8 mouse cellular contexts compared by ENCODE assay signal in the genomic region with DNA sequence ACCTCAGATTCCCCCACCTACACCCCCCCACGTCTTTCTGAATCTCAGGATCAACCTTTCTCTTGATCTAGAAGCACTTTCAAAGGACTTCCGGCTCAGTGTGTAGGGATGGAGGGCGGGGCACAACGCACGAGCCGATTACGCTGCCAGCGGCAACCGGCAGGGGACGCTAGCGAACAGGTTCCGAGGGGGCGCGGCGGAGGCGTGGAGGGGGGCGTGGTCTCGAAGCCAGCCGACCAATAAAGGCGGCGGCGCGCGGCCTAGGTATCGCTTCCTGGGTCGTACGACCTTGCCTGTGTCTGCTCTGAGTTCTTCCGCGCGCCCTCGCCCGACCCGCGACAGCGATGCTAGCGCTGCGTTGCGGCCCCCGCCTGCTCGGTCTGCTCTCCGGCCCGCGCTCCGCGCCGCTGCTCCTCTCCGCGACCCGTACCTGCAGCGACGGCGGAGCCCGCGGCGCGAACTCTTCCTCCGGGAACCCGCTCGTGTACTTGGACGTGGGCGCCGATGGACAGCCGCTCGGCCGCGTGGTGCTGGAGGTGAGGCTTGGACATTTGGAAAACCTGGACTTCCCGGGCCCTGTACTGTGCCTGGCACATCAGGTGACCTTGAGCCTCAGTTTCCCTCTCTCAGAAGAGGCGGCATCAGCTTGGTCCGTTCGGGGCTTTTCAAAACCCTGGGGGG. TPM values are rescaled to one million over a fixed set of nuclear protein-coding genes. Genes with fewer than 3 reads are reported as not detected.
DNase-seq lines count a peak whose midpoint lies in the region; ATAC-seq and TF ChIP-seq lines count a peak whose summit lies in the region.

A gene (plus strand): TSS at position 267 of the 681 bp plus-strand sequence.

- peak; percentile 53 for DNase-seq in Patski (ENCODE audit: low read depth, low spot score)
- DNase-seq in cerebellum, postnatal 14 days, result peak; percentile 98 to 99
- DNase-seq in frontal cortex, postnatal 25 days (ENCODE audit: low spot score in 2 of 2), result peak; percentile 92 to 95
- peak; percentile 98 for DNase-seq in hindbrain, embryonic 14.5 days (ENCODE audit: low spot score)
- peak; percentile 93 to 96 for DNase-seq in layer of hippocampus, postnatal 36 days
- DNase-seq in lung, postnatal 36 days, result peak; percentile 97
- peak; percentile 96 for DNase-seq in retina, postnatal 1 day
- peak; percentile 92 to 96 for DNase-seq in urinary bladder, adult 18-20 months (ENCODE audit: low spot score in 2 of 2)

- peaks cover 7% of the 10 kb centered on the region for H3K27me3 ChIP-seq in Patski
- H3K27me3 ChIP-seq in hindbrain, embryonic 14.5 days (ENCODE audit: control insufficient read depth, insufficient read depth, low read length), result no peaks in the 10 kb centered on the region

- peak within 1 kb of the TSS; percentile 62 for H3K27ac ChIP-seq in hindbrain, embryonic 14.5 days

- under 1% methylated on average over 70 of the region's 70 CpGs for WGBS in hindbrain, embryonic 14.5 days

- no peaks in the 10 kb centered on the region for H3K9me3 ChIP-seq in hindbrain, embryonic 14.5 days (ENCODE audit: control insufficient read depth, low read length)

- POLR2A ChIA-PET in Patski (lab: Charles Lee), result no interaction called here

- H3K9ac ChIP-seq in hindbrain, embryonic 14.5 days, result peak within 1 kb of the TSS; percentile 87

- H3K4me2 ChIP-seq in hindbrain, embryonic 14.5 days (replicated peaks), result peak within 1 kb of the TSS; percentile 99

- ATAC-seq in Patski, result peak; percentile 81
- ATAC-seq in hindbrain, embryonic 14.5 days (ENCODE audit: low FRiP score), result peak; percentile 93

- CTCF ChIA-PET in Patski (lab: Charles Lee), result no interaction called here

- peaks cover 27% of the 10 kb centered on the region for H3K36me3 ChIP-seq in hindbrain, embryonic 14.5 days (replicated peaks; ENCODE audit: control insufficient read depth, insufficient read depth)

- in situ Hi-C loops in Patski (cut with MboI; ENCODE audit: low pct_unique_long_range_greater_than_20kb), result loop anchor here (10.0 kb wide), 1 partner anchor 1199 kb away; no protein-coding TSS in a partner anchor

- peak within 1 kb of the TSS; percentile 89 for H3K4me3 ChIP-seq in hindbrain, embryonic 14.5 days (replicated peaks; ENCODE audit: low read length)

- no peak for TF ChIP-seq CTCF in Patski (IDR thresholded peaks at IDR 0.05)

- peaks cover 21% of the 10 kb centered on the region for H3K4me1 ChIP-seq in hindbrain, embryonic 14.5 days (replicated peaks; ENCODE audit: control insufficient read depth, insufficient read depth, low read length)

RNA-seq across cellular contexts. Expression of the gene that starts here (rescaled TPM):
- polyA plus RNA-seq in Patski (2021), result 45.5 TPM
- polyA plus RNA-seq in hindbrain, embryonic 14.5 days (2014; fragmentation: Nextera tagmentation; extraction: Ambion mirVana), result 29.5 and 31.8 TPM in 2 replicates
- total RNA-seq in layer of hippocampus, postnatal 36 days (2021), result 10 to 100 TPM; 27.0 to 28.2 TPM

Comparison
In these comparisons a context has a peak if more than half of its experiments do, and no peak if none do; other contexts are left out.
1. Peak in every context shown above with its lines: DNase-seq, ATAC-seq, H3K4me3 ChIP-seq and H3K27ac ChIP-seq.